ENCODE assay signal across 26 mouse cellular contexts in genomic region chr5:143101626-143102025, GRCm38 (mm10). TPM values are rescaled to one million over a fixed set of nuclear protein-coding genes. Genes with fewer than 3 reads are reported as not detected.
"Had no signal": no experiment of that assay in that cellular context is flagged by ENCODE, and none has a peak within 500 bp of the region (broad histone marks: within the 10 kb centered on the region; RNA-seq: fewer than 3 reads in every experiment).

No protein-coding gene starts in this region.

- H3K9me3 ChIP-seq: limb, embryonic 10.5 days; limb, embryonic 13.5 days; megakaryocyte, embryonic 14.5 days; midbrain, embryonic 10.5 days; midbrain, embryonic 13.5 days; neural tube, embryonic 13.5 days; stomach, embryonic 15.5 days had no signal

- H3K27ac ChIP-seq: kidney, postnatal 0 days; layer of hippocampus, adult 2 months; limb, embryonic 10.5 days; limb, embryonic 13.5 days; macrophage; midbrain, embryonic 10.5 days; midbrain, embryonic 13.5 days; stomach, embryonic 15.5 days had no signal

- H3K36me3 ChIP-seq: midbrain, embryonic 13.5 days; neural tube, embryonic 13.5 days; stomach, embryonic 15.5 days had no signal

- H3K9ac ChIP-seq: limb, embryonic 13.5 days; lung, embryonic 14.5 days; midbrain, embryonic 13.5 days; neural tube, embryonic 13.5 days; stomach, embryonic 15.5 days had no signal

- H3K4me2 ChIP-seq: limb, embryonic 13.5 days; lung, embryonic 14.5 days; midbrain, embryonic 13.5 days; neural tube, embryonic 13.5 days; stomach, embryonic 15.5 days had no signal

- H3K27me3 ChIP-seq: limb, embryonic 13.5 days; megakaryocyte, embryonic 14.5 days; midbrain, embryonic 13.5 days; neural tube, embryonic 13.5 days; stomach, embryonic 15.5 days had no signal

- DNase-seq: kidney, adult 2 months; kidney, postnatal 25 days; layer of hippocampus, adult 9-11 months; lung, embryonic 14.5 days; retina, postnatal 1 day; right cerebral cortex, postnatal 25 days; spleen, adult 18-20 months; thymus, postnatal 25 days had no signal

- H3K4me1 ChIP-seq: limb, embryonic 10.5 days; limb, embryonic 13.5 days had no signal

- H3K4me3 ChIP-seq: layer of hippocampus, adult 2 months; limb, embryonic 10.5 days; limb, embryonic 13.5 days; megakaryocyte, embryonic 14.5 days; midbrain, embryonic 10.5 days; midbrain, embryonic 13.5 days; myocyte; neural tube, embryonic 13.5 days; stomach, embryonic 15.5 days had no signal

- ATAC-seq: intestine, postnatal 0 days; lung, postnatal 0 days; midbrain, embryonic 13.5 days; midbrain, embryonic 16.5 days had no signal

RNA-seq across cellular contexts. Expression of gene Olfr718-ps1, which starts 45.8 kb away (rescaled TPM):
- total RNA-seq: liver, adult 2 months; monocyte, adult 5-6 weeks; neutrophil, adult 5-6 weeks had no signal
- polyA plus RNA-seq: kidney, adult 2 months; kidney, postnatal 0 days; large intestine, adult 2 months; liver, adult 2 months; lung, embryonic 14.5 days; lung, postnatal 0 days; macrophage; midbrain, embryonic 10.5 days; midbrain, embryonic 16.5 days; myocyte; stomach, embryonic 15.5 days had no signal
